Mouse (Mus musculus) layer of hippocampus, adult 8-10 months (tissue): ENCODE data around the gene Olfml2b. TPM values are rescaled to one million over a fixed set of nuclear protein-coding genes. Genes with fewer than 3 reads are reported as not detected.

Experiments used
- DNase-seq, 2 experiments: peaks; one replicate each; pipeline ENCODE4 v3.0.0; 2022; ENCODE audit warnings: low spot score in 2 of 2
- total RNA-seq, 4 experiments: library from RNA; stranded (reverse); gene quantifications; 2 replicates each; pipeline ENCODE4 v1.2.4; 2022

Gene Olfml2b
- total RNA-seq: 10 to 100 TPM; 30.1 to 35.7 (median 33.2) TPM

DNA sequence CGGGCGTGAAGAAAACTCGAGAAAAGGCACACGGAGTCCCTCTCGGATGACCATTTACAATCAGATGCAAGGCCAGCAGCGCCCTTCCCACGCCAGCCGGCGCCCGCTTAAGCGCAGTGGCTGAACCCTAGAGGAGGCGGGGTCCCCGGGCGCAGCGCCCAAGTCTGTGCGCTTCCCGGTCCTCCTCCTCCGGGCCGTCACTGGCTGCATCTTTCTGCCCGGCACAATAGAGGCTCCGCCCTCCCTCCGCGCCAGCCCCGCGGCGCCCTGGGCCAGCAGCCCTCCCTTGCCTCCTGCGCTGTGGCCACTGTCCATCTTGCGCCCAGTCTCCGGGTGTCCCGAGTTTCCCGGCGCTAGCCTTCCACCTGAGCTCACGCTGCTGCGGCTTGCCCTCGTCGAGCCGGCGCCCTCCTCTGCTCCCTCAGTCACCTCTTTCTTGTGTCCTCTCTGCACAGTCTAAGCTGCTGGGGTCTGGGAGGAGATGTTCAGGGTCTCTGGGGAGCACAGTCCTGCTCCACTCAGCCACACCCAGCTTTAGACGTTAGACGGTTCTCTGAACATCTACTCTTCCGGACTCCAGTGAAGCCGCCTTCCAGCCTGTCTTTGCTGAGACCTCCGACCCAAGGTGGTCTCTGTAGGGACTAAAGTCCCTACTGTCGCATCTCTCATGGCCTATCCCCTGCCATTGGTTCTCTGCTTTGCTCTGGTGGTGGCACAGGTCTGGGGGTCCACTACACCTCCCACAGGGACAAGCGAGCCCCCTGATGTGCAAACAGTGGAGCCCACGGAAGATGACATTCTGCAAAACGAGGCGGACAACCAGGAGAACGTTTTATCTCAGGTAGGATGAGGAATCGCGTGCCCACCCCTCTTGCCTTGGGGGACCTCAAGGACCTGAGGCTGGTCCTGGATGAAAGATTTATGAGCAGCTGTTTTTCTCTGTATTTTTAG is at the start of gene Olfml2b:
Gene Olfml2b, plus strand, starts transcription at position 278 of the 951 bp plus-strand sequence.
- DNase-seq: peak; percentile 71 to 77

DNA sequence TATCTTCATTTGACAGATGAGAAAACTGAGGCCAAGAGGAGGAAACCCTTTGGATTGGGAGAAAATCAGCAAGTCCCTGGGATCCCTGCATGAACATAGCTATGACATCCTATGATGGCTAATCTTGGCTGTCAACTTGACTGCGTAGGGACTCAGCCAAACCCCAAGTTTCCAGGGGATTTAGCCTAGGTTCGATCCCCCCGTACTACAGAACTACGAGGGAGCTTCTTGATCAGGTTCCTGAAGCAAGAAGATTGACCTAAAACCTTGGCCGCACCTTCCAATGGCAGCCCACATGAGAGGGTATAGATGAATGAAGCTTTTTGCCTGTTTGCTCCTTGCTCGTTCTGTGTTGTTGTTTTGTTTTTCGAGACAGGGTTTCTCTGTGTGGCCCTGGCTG is 49.8 kb upstream of the Olfml2b start:
- no peak for DNase-seq

DNA sequence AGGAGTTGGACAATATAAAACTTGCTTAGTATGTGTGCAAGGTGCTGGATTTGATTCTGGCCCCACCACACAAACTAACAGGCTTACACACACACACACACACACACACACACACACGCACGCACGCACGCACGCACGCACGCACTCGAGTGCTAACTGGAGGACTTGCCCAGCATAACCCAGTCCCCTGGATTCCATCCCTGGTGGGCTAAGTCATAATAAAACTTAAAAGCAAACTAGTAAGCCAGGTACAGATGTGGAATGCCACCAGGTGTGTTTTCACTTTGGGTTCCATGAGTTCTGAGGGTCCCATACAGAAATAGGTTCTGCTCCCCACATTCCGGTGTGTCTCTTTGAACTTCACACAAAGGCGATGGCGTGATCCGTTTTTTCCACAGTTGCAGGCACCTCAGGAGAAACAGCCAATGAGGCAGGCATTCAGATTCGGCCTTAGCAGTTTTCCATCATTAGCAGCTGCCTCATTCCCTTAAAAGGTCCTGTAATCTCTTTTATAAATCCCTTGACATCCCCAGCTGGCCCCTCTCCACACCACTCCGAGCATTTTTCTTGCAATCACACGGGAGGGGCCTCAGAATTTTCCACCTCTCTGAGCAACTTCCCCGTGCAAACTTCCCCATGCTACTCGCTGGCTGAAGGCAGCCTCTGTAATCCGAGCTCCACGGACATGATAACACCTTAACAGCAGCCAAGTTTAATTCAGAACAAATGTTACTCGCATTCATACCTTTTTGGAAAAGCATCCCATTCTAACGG is 38.9 kb upstream of the Olfml2b start:
- DNase-seq: no peak

DNA sequence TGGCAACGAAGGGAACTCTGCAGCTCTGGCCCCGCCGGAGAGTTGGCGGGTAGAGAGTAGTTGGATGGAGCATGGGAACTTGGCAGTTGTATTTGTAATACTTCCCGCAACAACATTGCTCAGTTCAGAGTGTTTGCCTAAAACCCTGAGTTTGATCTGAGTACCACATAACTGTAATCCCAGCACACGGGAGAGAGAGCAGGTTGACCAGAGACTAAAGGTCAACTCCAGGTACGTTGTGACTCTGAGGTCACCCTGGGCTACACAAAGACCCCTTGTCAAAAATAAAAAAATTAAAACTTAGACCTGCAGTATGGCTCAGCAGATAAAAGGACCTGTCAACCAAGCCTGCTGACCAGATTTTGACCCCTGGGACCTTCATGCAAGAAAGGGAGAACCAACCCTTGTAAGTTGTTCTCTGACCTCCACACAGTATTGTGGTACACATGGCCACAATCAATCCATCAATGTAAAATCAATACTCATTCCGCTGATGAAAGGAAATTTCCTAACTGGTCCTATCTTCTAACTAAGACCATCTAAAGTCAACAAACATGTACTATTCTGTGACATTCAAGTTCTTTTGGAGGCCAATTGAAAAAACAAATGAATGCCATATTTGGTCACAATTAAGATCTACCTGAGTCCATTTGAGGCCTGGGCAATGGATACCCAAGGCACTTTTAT is 37.0 kb upstream of the Olfml2b start:
- no peak for DNase-seq

DNA sequence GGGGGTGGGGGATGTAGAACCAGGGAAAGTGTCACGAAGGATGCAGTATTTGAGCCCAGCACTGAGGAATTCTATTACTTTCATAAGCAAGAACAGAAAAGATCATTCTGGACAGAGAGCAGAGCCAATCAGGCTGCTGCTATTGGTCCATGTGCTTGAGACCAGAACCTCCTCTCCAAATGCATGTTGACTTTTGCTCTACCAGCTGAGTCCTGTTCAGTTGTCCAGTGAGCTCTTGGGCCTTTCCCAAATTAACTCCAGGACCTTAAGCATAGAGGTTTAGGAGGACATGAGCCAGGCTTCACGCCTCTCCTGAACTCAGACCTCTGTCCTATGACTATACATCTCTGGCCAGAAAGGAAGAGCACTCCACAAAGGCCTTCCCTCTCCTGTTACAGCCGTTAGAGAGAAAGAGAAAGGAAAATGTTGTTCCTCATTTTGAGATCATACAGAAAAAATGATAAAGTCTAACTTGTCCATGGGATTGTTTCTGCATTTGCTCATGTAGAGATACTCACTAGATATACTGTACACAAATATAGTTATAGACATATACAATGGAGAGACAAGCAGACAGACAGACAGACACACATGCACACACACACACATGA is 35.8 kb upstream of the Olfml2b start:
- no peak for DNase-seq

DNA sequence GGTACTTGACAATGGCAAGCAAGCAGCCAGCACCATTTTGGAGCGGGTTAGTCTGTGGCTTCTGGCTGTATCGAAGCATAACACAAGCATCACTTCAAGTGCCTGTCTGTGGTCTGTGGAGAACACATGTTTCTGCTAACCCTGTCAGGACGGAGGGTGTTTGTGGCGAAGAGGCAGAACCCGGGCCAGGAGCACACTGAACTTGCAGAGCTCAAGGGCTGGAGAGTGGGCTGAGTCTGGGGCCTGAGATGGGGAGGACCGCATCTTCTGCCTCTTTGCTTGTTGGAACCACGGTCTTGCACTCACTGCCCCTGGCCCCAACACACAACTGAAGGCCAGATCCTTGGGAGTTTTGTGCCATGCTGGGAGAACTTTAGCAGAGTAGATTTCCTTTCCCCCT is 34.5 kb upstream of the Olfml2b start:
- no peak for DNase-seq

DNA sequence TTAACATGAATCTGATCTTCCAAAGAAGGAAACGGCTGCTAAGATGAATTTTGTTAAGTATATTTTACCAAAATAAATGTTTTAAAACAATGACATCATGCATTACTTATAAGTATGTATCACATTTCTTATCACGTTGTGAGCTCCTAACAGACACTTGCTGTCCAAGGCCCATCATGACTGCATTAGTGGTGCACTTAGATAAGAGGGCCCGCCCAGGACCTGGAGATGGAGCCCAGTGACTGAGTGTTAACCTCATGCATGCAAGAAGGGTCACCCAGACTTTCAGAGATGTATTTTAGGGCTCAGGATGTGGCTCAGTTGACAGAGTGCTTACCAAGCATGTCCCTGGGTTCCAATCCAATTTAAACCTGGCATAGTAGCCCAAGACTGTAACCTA is 34.0 kb upstream of the Olfml2b start:
- DNase-seq: no peak

DNA sequence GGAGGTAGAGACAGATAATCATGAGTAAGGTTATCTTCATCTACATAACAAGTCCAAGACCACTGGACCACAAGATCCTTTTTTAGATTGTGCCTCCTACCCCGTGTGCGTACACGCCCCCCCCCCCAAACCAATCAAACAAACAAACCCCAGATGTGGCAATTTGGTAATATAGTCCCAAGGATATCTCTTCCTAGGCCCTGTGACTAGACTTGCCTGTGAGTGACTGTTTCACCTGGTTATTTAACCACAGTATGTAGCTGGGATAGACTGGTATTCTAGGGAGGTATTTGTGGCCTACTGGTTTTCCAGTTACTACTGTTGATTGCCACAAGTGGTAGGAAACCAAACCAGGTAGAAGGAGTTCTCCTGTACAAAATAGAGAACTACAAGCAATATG is 33.6 kb upstream of the Olfml2b start:
- no peak for DNase-seq

DNA sequence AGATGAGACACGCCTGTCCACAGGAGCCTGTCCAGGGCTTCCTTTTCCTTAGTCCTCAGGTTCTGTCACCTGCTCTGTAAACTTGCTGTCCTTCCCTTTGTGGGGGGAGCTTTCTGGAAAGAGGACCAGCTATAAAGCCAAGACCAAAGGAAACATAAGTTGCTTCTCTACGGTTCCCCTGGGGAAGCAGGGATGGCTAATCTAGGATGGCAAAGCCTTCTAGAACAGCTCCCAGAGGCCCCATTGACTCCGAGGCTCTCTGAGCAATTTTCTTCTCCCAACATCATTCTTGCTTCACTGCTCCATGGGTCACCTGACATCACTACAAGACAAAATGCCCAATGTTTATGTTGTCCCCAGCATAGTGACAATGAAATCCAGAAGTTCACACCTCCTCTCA is 32.7 kb upstream of the Olfml2b start:
- DNase-seq: no peak

DNA sequence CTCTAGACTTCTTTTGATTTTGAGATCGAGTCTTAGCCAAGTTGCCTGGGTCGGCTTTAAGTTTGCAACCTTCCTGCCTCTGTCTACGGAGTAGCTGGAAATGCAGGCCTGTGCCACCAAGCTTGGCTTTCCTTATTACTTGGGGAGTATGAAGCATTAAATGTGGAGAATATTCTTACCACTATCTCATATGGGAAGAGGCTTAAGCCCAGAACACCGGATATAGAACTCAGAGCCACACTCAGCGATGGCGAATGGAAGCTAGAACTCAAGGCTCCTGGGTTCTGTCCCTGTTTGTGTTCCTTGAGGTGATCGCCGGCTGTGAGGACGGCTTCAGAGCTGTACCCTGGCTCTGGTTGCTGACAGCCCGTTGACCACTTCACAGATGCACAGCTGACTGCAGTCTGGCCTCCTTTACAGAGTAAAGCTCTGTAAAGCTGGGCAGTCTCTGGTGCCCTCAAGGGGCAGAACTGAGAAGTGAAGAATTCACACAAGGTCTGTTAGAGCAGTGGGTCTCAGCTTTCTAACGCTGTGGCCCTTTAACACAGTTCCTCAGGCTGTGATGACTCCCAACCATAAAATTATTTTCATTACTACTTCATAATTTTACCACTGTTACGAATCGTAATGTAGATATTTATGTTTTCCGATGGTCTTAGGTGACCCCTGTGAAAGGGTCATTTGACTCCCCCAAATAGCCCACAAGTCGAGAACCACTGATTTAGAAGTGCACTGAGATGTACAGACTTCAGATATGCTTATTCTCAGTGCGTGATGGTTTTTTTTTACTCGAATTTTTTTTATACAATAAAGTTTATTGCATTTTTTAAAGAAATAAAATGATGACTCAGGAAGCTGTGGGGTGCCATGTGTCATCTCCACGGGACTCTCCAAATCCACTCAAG is 31.1 kb upstream of the Olfml2b start:
- peak; percentile 47 to 74 for DNase-seq

DNA sequence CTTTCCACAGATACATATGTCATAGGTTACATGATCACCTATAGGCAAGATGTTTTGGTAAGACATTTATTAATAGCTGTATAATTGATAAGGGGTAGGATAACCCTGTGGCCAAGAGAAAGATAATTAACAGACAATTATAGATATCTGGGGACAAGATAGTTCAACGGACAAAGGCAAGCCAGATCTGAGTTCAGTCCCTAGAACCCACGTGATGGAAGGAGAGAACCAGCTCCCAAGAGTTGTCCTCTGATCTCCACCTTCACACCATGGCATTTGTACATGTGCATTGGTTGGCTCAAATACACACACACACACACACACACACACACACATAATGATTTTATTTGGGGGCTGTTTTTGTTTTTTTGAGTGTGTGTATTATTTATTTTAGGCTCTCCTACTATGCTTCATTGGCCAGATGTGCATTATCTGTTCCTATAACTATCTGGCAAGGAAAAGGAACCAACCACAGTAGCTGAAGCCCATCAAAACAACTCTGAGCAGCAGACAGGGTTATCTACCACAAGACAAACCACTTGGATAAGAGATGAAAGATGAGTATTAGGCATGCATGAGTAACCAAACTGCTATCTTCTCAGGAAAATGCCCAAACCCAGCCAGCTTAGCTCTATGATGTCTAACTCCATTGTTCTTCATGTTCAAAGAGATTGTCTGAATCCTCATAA is 24.5 kb upstream of the Olfml2b start:
- DNase-seq: no peak

DNA sequence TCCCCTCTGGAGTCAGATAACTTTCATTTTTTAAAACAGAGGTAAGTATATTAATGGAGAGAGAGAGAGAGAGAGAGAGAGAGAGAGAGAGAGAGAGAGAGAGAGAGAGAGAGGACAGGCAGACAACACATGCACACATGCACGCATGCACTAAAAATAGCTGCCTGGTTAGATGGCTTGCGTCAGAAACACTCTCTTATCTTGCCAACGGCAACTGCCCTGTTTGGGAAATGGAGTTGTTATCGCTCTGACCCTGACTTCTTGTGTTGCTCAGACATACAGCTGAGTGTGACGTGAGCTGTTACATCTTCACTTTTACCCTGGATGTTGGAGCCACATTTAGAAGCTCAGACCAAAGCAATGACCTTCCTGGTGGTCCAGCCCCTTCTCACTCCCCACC is 21.4 kb upstream of the Olfml2b start:
- DNase-seq: no peak

DNA sequence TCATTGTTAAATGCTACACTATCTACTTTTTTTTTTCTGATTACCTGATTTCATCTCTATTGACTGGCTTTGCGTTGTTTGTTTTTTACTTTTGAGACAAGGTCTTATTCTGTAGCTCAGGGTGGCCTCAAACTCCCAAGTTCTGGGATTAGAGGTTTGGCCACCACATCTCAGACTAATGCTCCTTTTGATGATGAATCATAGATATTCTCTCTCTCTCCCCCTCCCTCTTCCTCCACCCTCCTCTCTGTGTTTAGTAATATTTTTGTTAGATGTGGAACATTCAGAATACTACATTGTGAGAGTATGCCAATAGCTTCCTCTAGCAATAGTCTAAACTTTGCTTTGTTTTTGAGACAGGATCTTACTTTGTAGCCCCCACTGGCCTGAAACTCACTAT is 20.9 kb upstream of the Olfml2b start:
- DNase-seq: no peak

DNA sequence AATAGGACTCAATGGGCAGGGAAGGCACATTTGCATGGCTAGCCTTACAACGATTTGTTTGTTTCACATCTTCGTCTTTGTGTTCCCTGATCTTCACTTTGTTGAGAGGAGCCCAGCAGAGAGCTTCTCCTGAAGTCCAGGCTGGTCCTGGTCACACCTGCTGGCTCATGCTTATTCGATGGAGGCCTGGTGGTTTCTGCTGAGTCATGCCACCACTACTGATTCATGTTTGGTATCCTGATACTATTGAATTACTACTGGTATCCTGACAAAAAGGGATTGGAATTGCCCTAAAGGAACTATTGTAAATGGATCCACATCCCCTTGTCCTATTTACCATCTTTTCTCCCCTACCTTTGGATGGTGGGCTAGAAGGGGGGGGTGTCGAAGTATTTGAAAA is 13.8 kb upstream of the Olfml2b start:
- DNase-seq: no peak

DNA sequence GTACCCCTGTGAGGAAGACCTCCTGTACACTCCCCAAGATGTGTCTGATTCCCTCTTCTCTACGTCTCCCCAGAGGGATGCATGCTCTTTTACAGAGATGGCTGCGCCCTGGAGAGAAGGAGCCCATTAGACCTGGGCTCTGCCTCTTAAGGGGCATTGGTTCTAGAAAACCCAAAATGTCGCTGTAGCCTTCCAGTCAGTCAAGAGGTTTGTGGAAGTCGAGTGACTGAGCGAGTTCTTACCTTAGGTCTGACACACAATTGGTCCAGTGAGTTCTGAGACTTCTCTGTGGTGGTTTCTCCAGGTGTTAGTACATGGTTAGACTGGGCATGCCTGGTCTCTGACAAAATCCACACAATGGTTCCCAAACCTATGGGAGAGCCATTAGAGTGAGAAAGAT is 12.8 kb upstream of the Olfml2b start:
- DNase-seq: no peak

DNA sequence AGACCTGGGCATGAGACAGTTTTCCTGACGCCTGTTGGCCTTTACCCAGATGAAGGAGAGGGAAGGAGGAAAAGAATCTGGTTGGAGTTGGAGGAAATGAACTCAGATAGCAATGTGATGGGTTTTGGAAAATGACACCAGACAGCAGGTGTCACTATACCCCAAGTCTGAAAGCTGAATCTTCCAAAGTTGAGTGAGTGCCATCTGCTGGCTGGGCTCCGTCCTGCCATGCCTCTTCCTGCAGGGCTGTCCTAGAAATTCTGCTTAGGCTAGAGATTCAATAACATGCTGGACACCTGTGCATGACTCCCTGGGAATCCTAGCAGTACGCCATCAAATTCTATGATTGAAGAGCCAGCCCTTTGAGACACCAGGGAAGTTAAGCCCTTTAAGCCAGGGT is 11.9 kb upstream of the Olfml2b start:
- peak; percentile 72 to 84 for DNase-seq

DNA sequence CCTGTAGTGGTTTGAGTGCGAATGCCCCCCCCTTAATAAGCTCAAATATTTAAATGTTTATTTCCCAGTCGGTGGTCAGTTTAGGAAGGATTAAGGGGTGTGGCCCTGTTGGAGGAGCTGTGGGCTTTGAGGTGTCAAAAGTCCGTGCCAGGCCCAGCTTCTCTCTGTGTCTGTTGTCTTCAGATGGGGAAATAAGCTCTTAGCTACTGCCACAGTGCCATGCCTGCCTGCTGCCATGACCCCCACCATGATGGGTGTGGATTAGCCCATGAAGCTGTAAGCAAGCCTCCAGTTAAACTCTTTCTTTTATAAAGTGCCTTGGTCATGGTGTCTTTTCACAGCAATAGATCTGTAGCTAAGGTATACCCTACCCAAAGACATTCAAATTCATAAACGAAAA is 11.5 kb upstream of the Olfml2b start:
- no peak for DNase-seq

DNA sequence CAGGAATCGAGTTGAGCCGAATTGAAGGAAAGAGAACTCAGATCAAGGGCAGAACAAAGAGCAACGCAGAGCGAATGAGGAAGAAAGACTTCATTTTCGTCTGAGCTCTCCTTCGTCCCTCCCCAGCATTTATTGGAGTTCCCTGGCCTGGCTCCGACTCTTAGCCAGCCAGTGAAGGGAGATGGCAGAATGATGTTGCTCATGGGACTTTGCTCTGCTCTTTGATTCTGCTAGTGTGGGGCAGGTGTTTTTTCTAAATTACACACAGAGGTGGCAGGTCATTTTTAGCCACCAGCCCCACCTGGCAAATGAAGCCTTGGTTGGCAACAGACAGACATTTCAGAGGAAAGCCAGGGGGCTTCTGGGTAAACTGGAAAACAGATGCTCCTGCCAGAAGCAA is 5.4 kb upstream of the Olfml2b start:
- no peak for DNase-seq

DNA sequence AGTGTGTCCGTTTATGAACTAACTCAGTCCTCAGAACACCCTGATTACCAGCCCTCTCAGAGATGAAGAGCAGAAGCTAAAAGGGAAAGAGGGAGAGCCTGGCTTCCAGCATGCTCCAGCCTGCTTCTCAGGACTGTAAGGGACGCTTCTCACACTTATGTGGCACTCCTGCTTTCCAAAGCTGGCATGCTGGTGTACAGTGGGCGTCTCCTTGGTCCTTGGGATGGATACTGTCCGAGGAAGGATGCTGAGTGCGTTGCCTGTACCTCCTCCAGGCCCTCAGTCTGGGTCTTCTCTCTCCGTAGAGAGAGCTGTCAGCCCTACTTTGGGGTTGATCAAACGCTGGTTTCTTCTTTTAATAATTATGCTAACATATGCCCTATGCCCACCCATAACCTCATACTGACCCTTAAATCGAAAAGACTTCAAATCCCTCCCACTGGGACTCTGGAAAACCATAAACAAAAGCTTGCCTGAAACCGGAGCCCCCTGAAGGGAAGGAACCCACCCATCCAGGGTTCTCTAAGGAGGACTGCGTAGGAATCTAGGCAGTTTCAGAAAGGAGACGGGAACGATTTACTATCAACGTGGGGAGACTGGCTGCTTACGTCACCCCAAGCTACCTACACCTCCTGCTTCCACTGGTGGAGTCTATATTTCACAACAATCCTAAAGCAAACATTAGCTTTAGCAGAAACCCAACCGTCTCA is 1.7 kb downstream of the Olfml2b start:
- DNase-seq: no peak
